Mouse (Mus musculus): ENCODE results near the gene Prickle2. TPM values are rescaled to one million over a fixed set of nuclear protein-coding genes. Genes with fewer than 3 reads are reported as not detected.

The Prickle2 gene
- polyA plus RNA-seq, 1 experiment from 2014 or later: 8.3 TPM

GRCm38 (mm10) chr6:92625923-92626322 is 80.0 kb downstream of the Prickle2 start:
- no peak overlapping the region for H3K4me3 ChIP-seq (ENCODE audit: low read length)
- H3K9ac ChIP-seq (ENCODE audit: low read length): no peak overlapping the region
- no peaks in the 10 kb centered on the region for H3K9me3 ChIP-seq (ENCODE audit: control insufficient read depth, low read length)
- H3K27me3 ChIP-seq (ENCODE audit: control insufficient read depth, insufficient read depth, low read depth, low read length): no peaks in the 10 kb centered on the region
- no peak overlapping the region for H3K4me2 ChIP-seq (ENCODE audit: low read depth, low read length)
- WGBS: 44% methylated on average over 1 of the region's 1 CpGs
- ATAC-seq (ENCODE audit: low read depth): no peak
- H3K36me3 ChIP-seq (ENCODE audit: control insufficient read depth, insufficient read depth, low read length): no peaks in the 10 kb centered on the region
- H3K4me1 ChIP-seq (replicated peaks; ENCODE audit: control insufficient read depth, insufficient read depth, low read length): no peaks in the 10 kb centered on the region
- no peak overlapping the region for H3K27ac ChIP-seq (ENCODE audit: low read length)

GRCm38 (mm10) chr6:92624306-92624705 is 81.6 kb downstream of the Prickle2 start:
- Histone ChIP-seq H3K4me2 (ENCODE audit: low read depth, low read length) (no peak overlapping the region), H3K9ac (ENCODE audit: low read length) (no peak overlapping the region), H3K36me3 (ENCODE audit: control insufficient read depth, insufficient read depth, low read length) (no peaks in the 10 kb centered on the region), H3K4me3 (ENCODE audit: low read length) (no peak overlapping the region), H3K27ac (ENCODE audit: low read length) (no peak overlapping the region), H3K9me3 (ENCODE audit: control insufficient read depth, low read length) (no peaks in the 10 kb centered on the region; the same call in 1 of the 2 replicates), H3K4me1 (replicated peaks; ENCODE audit: control insufficient read depth, insufficient read depth, low read length) (no peaks in the 10 kb centered on the region), H3K27me3 (ENCODE audit: control insufficient read depth, insufficient read depth, low read depth, low read length) (no peaks in the 10 kb centered on the region)
- WGBS: 45% methylated on average over 6 of the region's 6 CpGs
- no peak for ATAC-seq (ENCODE audit: low read depth)

GRCm38 (mm10) chr6:92617183-92617582 is 88.8 kb downstream of the Prickle2 start:
- Histone ChIP-seq H3K4me2 (ENCODE audit: low read depth, low read length) (no peak overlapping the region), H3K9me3 (ENCODE audit: control insufficient read depth, low read length) (peaks cover 4% of the 10 kb centered on the region; the same call in 1 of the 2 replicates), H3K36me3 (ENCODE audit: control insufficient read depth, insufficient read depth, low read length) (no peaks in the 10 kb centered on the region), H3K27me3 (ENCODE audit: control insufficient read depth, insufficient read depth, low read depth, low read length) (no peaks in the 10 kb centered on the region), H3K9ac (ENCODE audit: low read length) (no peak overlapping the region), H3K4me3 (ENCODE audit: low read length) (no peak overlapping the region), H3K4me1 (replicated peaks; ENCODE audit: control insufficient read depth, insufficient read depth, low read length) (no peaks in the 10 kb centered on the region), H3K27ac (ENCODE audit: low read length) (no peak overlapping the region)
- WGBS: 64% methylated on average over 2 of the region's 2 CpGs
- ATAC-seq (ENCODE audit: low read depth): no peak

GRCm38 (mm10) chr6:92614771-92615170 is 91.2 kb downstream of the Prickle2 start:
- no peaks in the 10 kb centered on the region for H3K27me3 ChIP-seq (ENCODE audit: control insufficient read depth, insufficient read depth, low read depth, low read length)
- H3K9ac ChIP-seq (ENCODE audit: low read length): no peak overlapping the region
- H3K4me1 ChIP-seq (replicated peaks; ENCODE audit: control insufficient read depth, insufficient read depth, low read length): 0 out of 2 replicates have a peak, but pooled peaks cover 2% of the 10 kb centered on the region
- peaks cover 4% of the 10 kb centered on the region; the same call in 1 of the 2 replicates for H3K9me3 ChIP-seq (ENCODE audit: control insufficient read depth, low read length)
- WGBS: 75% methylated on average over 3 of the region's 3 CpGs
- no peak overlapping the region for H3K27ac ChIP-seq (ENCODE audit: low read length)
- no peak overlapping the region for H3K4me3 ChIP-seq (ENCODE audit: low read length)
- ATAC-seq (ENCODE audit: low read depth): no peak
- no peaks in the 10 kb centered on the region for H3K36me3 ChIP-seq (ENCODE audit: control insufficient read depth, insufficient read depth, low read length)
- no peak overlapping the region for H3K4me2 ChIP-seq (ENCODE audit: low read depth, low read length)

GRCm38 (mm10) chr6:92612151-92612769 is 93.7 kb downstream of the Prickle2 start:
- 50% methylated on average over 2 of the region's 2 CpGs for WGBS
- Histone ChIP-seq H3K27me3 (ENCODE audit: control insufficient read depth, insufficient read depth, low read depth, low read length) (no peaks in the 10 kb centered on the region), H3K9me3 (ENCODE audit: control insufficient read depth, low read length) (no peaks in the 10 kb centered on the region), H3K4me1 (replicated peaks; ENCODE audit: control insufficient read depth, insufficient read depth, low read length) (peaks cover 9% of the 10 kb centered on the region; the same call in 1 of the 2 replicates), H3K9ac (ENCODE audit: low read length) (no peak overlapping the region), H3K27ac (ENCODE audit: low read length) (no peak overlapping the region), H3K4me3 (ENCODE audit: low read length) (no peak overlapping the region), H3K36me3 (ENCODE audit: control insufficient read depth, insufficient read depth, low read length) (no peaks in the 10 kb centered on the region), H3K4me2 (ENCODE audit: low read depth, low read length) (no peak overlapping the region)
- no peak for ATAC-seq (ENCODE audit: low read depth)

- WGBS: 23% methylated on average over 9 of the region's 9 CpGs
- Histone ChIP-seq H3K4me2 (ENCODE audit: low read depth, low read length) (no peak overlapping the region), H3K27ac (ENCODE audit: low read length) (peak overlapping the region; percentile 67), H3K4me1 (replicated peaks; ENCODE audit: control insufficient read depth, insufficient read depth, low read length) (peaks cover 9% of the 10 kb centered on the region; the same call in 1 of the 2 replicates), H3K36me3 (ENCODE audit: control insufficient read depth, insufficient read depth, low read length) (no peaks in the 10 kb centered on the region), H3K9ac (ENCODE audit: low read length) (no peak overlapping the region), H3K4me3 (ENCODE audit: low read length) (no peak overlapping the region), H3K9me3 (ENCODE audit: control insufficient read depth, low read length) (no peaks in the 10 kb centered on the region), H3K27me3 (ENCODE audit: control insufficient read depth, insufficient read depth, low read depth, low read length) (no peaks in the 10 kb centered on the region)
- ATAC-seq (ENCODE audit: low read depth): peak; percentile 88
These were observed 96.2 kb downstream of the Prickle2 start for GRCm38 (mm10) chr6:92609682-92610235.

GRCm38 (mm10) chr6:92609078-92609477 is 96.9 kb downstream of the Prickle2 start:
- Histone ChIP-seq H3K4me2 (ENCODE audit: low read depth, low read length) (no peak overlapping the region), H3K4me1 (replicated peaks; ENCODE audit: control insufficient read depth, insufficient read depth, low read length) (peaks cover 9% of the 10 kb centered on the region; the same call in 1 of the 2 replicates), H3K9me3 (ENCODE audit: control insufficient read depth, low read length) (no peaks in the 10 kb centered on the region), H3K36me3 (ENCODE audit: control insufficient read depth, insufficient read depth, low read length) (no peaks in the 10 kb centered on the region), H3K27ac (ENCODE audit: low read length) (peak overlapping the region; percentile 67), H3K4me3 (ENCODE audit: low read length) (no peak overlapping the region), H3K9ac (ENCODE audit: low read length) (no peak overlapping the region), H3K27me3 (ENCODE audit: control insufficient read depth, insufficient read depth, low read depth, low read length) (no peaks in the 10 kb centered on the region)
- ATAC-seq (ENCODE audit: low read depth): peak; percentile 56
- WGBS: 68% methylated on average over 3 of the region's 3 CpGs

GRCm38 (mm10) chr6:92605156-92605555 is 100.8 kb downstream of the Prickle2 start:
- Histone ChIP-seq H3K4me1 (replicated peaks; ENCODE audit: control insufficient read depth, insufficient read depth, low read length) (peaks cover 9% of the 10 kb centered on the region; the same call in 1 of the 2 replicates), H3K9me3 (ENCODE audit: control insufficient read depth, low read length) (no peaks in the 10 kb centered on the region), H3K4me2 (ENCODE audit: low read depth, low read length) (no peak overlapping the region), H3K9ac (ENCODE audit: low read length) (no peak overlapping the region), H3K4me3 (ENCODE audit: low read length) (no peak overlapping the region), H3K27me3 (ENCODE audit: control insufficient read depth, insufficient read depth, low read depth, low read length) (no peaks in the 10 kb centered on the region), H3K36me3 (ENCODE audit: control insufficient read depth, insufficient read depth, low read length) (no peaks in the 10 kb centered on the region), H3K27ac (ENCODE audit: low read length) (peak overlapping the region; percentile 20; the same call in 1 of the 2 replicates)
- WGBS: 43% methylated on average over 2 of the region's 2 CpGs
- no peak for ATAC-seq (ENCODE audit: low read depth)

- H3K9ac ChIP-seq (ENCODE audit: low read length): no peak overlapping the region
- H3K9me3 ChIP-seq (ENCODE audit: control insufficient read depth, low read length): no peaks in the 10 kb centered on the region
- no peak overlapping the region for H3K27ac ChIP-seq (ENCODE audit: low read length)
- no peak overlapping the region for H3K4me3 ChIP-seq (ENCODE audit: low read length)
- WGBS: 62% methylated on average over 3 of the region's 3 CpGs
- H3K4me1 ChIP-seq (replicated peaks; ENCODE audit: control insufficient read depth, insufficient read depth, low read length): no peaks in the 10 kb centered on the region
- no peak overlapping the region for H3K4me2 ChIP-seq (ENCODE audit: low read depth, low read length)
- ATAC-seq (ENCODE audit: low read depth): no peak
- no peaks in the 10 kb centered on the region for H3K27me3 ChIP-seq (ENCODE audit: control insufficient read depth, insufficient read depth, low read depth, low read length)
- H3K36me3 ChIP-seq (ENCODE audit: control insufficient read depth, insufficient read depth, low read length): no peaks in the 10 kb centered on the region
These were observed 109.6 kb downstream of the Prickle2 start for GRCm38 (mm10) chr6:92596340-92596739.
